Mouse (Mus musculus): ENCODE measurements around the gene Kank3. TPM values are rescaled to one million over a fixed set of nuclear protein-coding genes. Genes with fewer than 3 reads are reported as not detected.

Gene Kank3
- polyA plus RNA-seq, 1 experiment from 2014 or later: 13.7 TPM

DNA sequence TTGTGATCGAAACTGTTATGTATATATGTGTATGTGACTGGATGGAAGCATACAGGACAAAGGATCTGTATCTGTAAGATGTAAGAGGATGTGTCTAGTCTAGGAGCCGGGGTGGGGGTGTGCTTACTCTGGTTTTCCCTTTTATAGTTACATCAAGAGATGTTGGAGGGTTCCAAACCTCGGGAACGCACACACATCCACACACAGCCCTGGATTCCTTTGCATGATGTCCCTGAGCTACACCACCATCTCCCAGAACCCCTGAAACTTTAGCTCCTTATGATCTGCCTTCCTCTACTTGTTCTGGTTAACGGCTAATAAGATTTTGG is 30.4 kb upstream of the Kank3 start:
- no peaks in the 10 kb centered on the region for H3K9me3 ChIP-seq (replicated peaks; ENCODE audit: control insufficient read depth, low read length)
- H3K4me1 ChIP-seq (ENCODE audit: control insufficient read depth, low read depth, low read length): peaks cover 37% of the 10 kb centered on the region
- no peak overlapping the region; the same call in 1 of the 2 replicates for H3K9ac ChIP-seq (ENCODE audit: low read depth, low read length)
- peak overlapping the region; percentile 83 for H3K4me2 ChIP-seq (ENCODE audit: low read depth, low read length)
- H3K36me3 ChIP-seq (ENCODE audit: control insufficient read depth, insufficient read depth): peaks cover 3% of the 10 kb centered on the region; the same call in 1 of the 2 replicates
- no peak for ATAC-seq (ENCODE audit: low read depth)
- WGBS (ENCODE audit: insufficient replicate concordance): 61% methylated on average over 5 of the region's 5 CpGs
- peak overlapping the region; percentile 64 for H3K4me3 ChIP-seq (ENCODE audit: low read depth, low read length)
- no peaks in the 10 kb centered on the region for H3K27me3 ChIP-seq (ENCODE audit: control insufficient read depth, insufficient read depth, low read depth, low read length)
- H3K27ac ChIP-seq (ENCODE audit: low read length): peak overlapping the region; percentile 75

DNA sequence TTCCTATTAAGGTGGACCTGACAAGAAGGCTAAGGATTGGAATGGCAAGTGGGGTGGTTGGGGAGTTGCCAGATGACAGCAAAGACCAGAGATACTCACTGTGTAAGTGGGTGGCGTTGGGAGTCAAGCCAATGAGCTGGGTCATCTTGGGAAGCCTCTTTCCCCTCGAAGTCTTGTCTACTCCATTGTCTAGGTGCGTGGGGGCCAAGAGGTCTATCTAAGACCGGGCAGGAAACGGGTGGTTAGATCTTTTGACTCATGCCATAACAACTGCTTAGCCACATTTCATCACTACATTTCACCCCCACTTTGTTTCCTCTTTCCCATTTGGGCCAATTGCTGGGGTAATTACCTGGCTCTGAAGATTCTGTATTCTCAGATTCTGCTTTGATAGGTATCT is 29.9 kb upstream of the Kank3 start:
- 6% methylated on average over 5 of the region's 5 CpGs for whole genome bisulfite sequencing (ENCODE audit: insufficient replicate concordance)

DNA sequence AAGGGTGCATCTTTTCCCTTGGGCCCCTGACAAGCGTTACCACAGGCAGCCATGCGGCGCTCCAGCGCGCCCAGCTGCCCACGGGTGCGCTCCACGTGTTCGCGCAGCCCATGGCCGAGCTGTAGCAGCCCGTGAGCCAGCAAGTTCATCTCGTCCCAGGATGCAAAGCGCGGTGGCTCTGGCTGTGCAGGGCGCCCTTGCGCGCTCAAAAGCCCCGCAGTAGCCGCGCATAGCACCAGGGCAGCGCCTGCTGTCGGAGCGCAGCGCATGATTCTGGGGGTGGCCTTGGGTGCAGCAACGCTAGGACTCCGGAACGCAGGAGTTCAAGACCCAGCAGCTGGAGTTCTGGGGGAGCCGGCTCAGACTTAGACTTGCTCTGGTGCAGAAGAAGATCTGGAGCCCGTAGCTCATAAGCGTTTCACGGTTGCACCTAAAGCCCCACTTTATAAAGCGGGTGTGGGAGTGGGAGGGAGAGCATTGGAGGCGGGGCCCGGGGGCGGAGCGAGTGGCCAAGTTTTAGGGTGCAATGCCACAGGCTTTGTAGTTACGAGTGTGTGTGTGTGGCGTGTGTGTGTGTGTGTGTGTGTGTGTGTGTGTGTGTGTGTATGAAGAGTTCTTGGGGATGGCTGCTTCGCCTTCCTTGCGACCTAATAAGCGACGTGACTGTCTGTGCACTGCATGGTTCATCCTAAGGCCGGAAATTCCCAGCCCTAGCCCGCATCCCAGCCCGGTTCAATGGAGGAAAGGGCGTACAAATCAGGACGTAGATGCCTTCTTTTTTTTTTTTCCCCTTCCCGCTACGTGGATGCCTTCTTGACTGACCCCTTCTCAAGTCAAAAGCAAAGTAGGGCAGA is 29.0 kb upstream of the Kank3 start, which contains the start of gene Angptl4:
Angptl4 (minus strand) TSS at position 707 of the 854 bp plus-strand sequence.
- H3K9ac ChIP-seq (ENCODE audit: low read depth, low read length): peak within 1 kb of the TSS; percentile 64
- peak within 1 kb of the TSS; percentile 75 for H3K27ac ChIP-seq (ENCODE audit: low read length)
- H3K27me3 ChIP-seq (ENCODE audit: control insufficient read depth, insufficient read depth, low read depth, low read length): no peaks in the 10 kb centered on the region
- H3K9me3 ChIP-seq (replicated peaks; ENCODE audit: control insufficient read depth, low read length): no peaks in the 10 kb centered on the region
- H3K4me1 ChIP-seq (ENCODE audit: control insufficient read depth, low read depth, low read length): peaks cover 37% of the 10 kb centered on the region
- H3K4me2 ChIP-seq (ENCODE audit: low read depth, low read length): peak within 1 kb of the TSS; percentile 83
- WGBS (ENCODE audit: insufficient replicate concordance): under 1% methylated on average over 50 of the region's 50 CpGs
- H3K4me3 ChIP-seq (ENCODE audit: low read depth, low read length): peak within 1 kb of the TSS; percentile 64
- peaks cover 3% of the 10 kb centered on the region; the same call in 1 of the 2 replicates for H3K36me3 ChIP-seq (ENCODE audit: control insufficient read depth, insufficient read depth)
- ATAC-seq (ENCODE audit: low read depth): peak; percentile 74

More for the DNA sequence above, 29.9 kb upstream of the Kank3 start:
- Histone ChIP-seq H3K27me3 (ENCODE audit: control insufficient read depth, insufficient read depth, low read depth, low read length) (no peaks in the 10 kb centered on the region), H3K9ac (ENCODE audit: low read depth, low read length) (peak overlapping the region; percentile 64), H3K4me2 (ENCODE audit: low read depth, low read length) (peak overlapping the region; percentile 83), H3K36me3 (ENCODE audit: control insufficient read depth, insufficient read depth) (peaks cover 3% of the 10 kb centered on the region; the same call in 1 of the 2 replicates), H3K4me1 (ENCODE audit: control insufficient read depth, low read depth, low read length) (peaks cover 37% of the 10 kb centered on the region), H3K27ac (ENCODE audit: low read length) (peak overlapping the region; percentile 75), H3K9me3 (replicated peaks; ENCODE audit: control insufficient read depth, low read length) (no peaks in the 10 kb centered on the region), H3K4me3 (ENCODE audit: low read depth, low read length) (peak overlapping the region; percentile 64)
- no peak for ATAC-seq (ENCODE audit: low read depth)

DNA sequence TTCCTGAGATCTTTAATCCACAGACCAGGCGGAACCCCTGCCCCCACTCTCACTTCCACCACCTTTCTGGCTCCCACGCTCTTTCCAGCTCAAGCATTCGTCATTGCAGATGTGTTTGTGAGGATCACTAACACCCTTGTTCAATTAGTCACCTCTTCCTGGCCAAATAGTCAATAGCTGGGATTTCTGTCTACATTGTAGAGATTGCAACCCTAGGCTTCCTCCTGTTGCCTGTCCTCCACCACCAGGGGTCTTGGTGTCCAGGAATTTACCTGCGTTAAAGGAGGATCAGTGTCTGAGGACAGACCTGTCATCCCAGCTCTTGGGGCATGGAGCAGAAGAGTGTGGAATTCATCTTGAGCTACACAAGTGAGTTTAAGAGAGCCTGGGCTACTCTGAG is 28.3 kb upstream of the Kank3 start:
- no peaks in the 10 kb centered on the region for H3K27me3 ChIP-seq (ENCODE audit: control insufficient read depth, insufficient read depth, low read depth, low read length)
- peaks cover 3% of the 10 kb centered on the region; the same call in 1 of the 2 replicates for H3K36me3 ChIP-seq (ENCODE audit: control insufficient read depth, insufficient read depth)
- ATAC-seq (ENCODE audit: low read depth): no peak
- H3K4me1 ChIP-seq (ENCODE audit: control insufficient read depth, low read depth, low read length): peaks cover 37% of the 10 kb centered on the region
- 38% methylated on average over 4 of the region's 4 CpGs for WGBS (ENCODE audit: insufficient replicate concordance)
- H3K9me3 ChIP-seq (replicated peaks; ENCODE audit: control insufficient read depth, low read length): no peaks in the 10 kb centered on the region
- H3K4me3 ChIP-seq (ENCODE audit: low read depth, low read length): peak overlapping the region; percentile 64
- peak overlapping the region; percentile 83 for H3K4me2 ChIP-seq (ENCODE audit: low read depth, low read length)
- peak overlapping the region; percentile 64; the same call in 1 of the 2 replicates for H3K9ac ChIP-seq (ENCODE audit: low read depth, low read length)
- peak overlapping the region; percentile 16; the same call in 1 of the 2 replicates for H3K27ac ChIP-seq (ENCODE audit: low read length)

DNA sequence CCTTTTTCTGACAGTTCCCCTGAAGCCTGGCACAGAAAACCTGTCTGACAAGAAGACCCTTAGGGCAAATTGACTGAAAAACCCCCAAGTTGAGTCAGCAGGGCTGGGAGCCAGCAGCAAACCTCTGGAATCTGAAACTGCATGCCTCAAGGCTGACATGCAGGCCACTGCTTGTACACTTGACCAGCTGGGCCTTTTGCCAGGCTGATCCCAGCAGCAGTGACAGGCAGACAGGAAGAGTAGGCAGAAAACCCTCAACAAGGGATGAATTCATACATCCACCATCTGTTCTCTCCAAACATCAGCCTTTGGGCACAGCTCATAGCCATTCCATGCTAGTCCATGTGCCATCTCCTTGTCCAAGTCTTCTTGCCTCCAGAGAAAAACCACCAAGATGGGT is 26.9 kb upstream of the Kank3 start:
- Histone ChIP-seq H3K4me2 (ENCODE audit: low read depth, low read length) (no peak overlapping the region), H3K4me1 (ENCODE audit: control insufficient read depth, low read depth, low read length) (peaks cover 35% of the 10 kb centered on the region), H3K27ac (ENCODE audit: low read length) (no peak overlapping the region), H3K36me3 (ENCODE audit: control insufficient read depth, insufficient read depth) (peaks cover under 1% of the 10 kb centered on the region; the same call in 1 of the 2 replicates), H3K27me3 (ENCODE audit: control insufficient read depth, insufficient read depth, low read depth, low read length) (no peaks in the 10 kb centered on the region), H3K9me3 (replicated peaks; ENCODE audit: control insufficient read depth, low read length) (no peaks in the 10 kb centered on the region), H3K9ac (ENCODE audit: low read depth, low read length) (no peak overlapping the region), H3K4me3 (ENCODE audit: low read depth, low read length) (no peak overlapping the region)
- no peak for ATAC-seq (ENCODE audit: low read depth)

DNA sequence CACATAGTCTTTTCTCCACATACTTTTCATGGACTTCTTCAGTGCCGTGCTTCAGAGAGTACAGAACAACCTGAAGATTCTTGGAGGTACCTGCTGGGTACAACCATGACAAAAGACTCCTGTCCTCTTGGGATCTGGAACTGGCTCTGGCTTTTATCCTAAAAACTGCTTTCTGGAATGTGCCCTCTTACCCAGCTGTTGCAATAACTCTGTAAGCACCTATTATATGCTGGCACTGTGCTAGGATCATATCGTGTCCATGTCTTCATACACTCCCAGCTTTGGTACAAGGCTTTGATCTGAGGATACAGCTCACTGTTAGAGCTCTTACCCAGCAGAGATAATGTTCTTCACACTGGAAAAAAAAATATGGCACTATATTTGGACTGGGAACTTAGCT is 25.4 kb upstream of the Kank3 start:
- no peaks in the 10 kb centered on the region for H3K9me3 ChIP-seq (replicated peaks; ENCODE audit: control insufficient read depth, low read length)
- no peaks in the 10 kb centered on the region for H3K36me3 ChIP-seq (ENCODE audit: control insufficient read depth, insufficient read depth)
- no peak for ATAC-seq (ENCODE audit: low read depth)
- no peak overlapping the region for H3K27ac ChIP-seq (ENCODE audit: low read length)
- no peaks in the 10 kb centered on the region for H3K27me3 ChIP-seq (ENCODE audit: control insufficient read depth, insufficient read depth, low read depth, low read length)
- no peak overlapping the region for H3K9ac ChIP-seq (ENCODE audit: low read depth, low read length)
- H3K4me1 ChIP-seq (ENCODE audit: control insufficient read depth, low read depth, low read length): peaks cover 25% of the 10 kb centered on the region
- no peak overlapping the region for H3K4me3 ChIP-seq (ENCODE audit: low read depth, low read length)
- H3K4me2 ChIP-seq (ENCODE audit: low read depth, low read length): no peak overlapping the region
- WGBS (ENCODE audit: insufficient replicate concordance): 65% methylated on average over 2 of the region's 2 CpGs

DNA sequence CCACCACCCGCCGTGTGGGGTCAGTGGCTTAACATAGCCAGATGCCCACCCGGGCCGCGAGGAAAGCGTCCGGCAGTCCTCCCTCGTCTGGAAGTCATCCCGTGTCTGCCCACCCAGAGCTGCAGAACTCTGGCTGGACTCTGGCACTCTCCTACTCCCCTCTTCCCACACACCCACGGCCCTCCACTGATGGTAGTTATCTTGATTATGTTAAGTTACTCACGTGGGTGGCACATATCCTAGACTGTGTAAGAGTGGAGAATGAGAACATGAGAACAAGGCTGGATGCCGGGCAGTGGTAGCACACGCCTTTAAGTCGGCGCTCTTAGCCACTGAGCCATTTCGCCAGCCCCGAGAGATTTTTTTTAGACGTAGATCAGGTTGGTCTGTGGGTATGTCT is 23.9 kb upstream of the Kank3 start:
- no peaks in the 10 kb centered on the region for H3K36me3 ChIP-seq (ENCODE audit: control insufficient read depth, insufficient read depth)
- 71% methylated on average over 18 of the region's 18 CpGs for WGBS (ENCODE audit: insufficient replicate concordance)
- H3K9ac ChIP-seq (ENCODE audit: low read depth, low read length): no peak overlapping the region
- H3K27me3 ChIP-seq (ENCODE audit: control insufficient read depth, insufficient read depth, low read depth, low read length): no peaks in the 10 kb centered on the region
- H3K27ac ChIP-seq (ENCODE audit: low read length): no peak overlapping the region
- H3K4me3 ChIP-seq (ENCODE audit: low read depth, low read length): no peak overlapping the region
- H3K9me3 ChIP-seq (replicated peaks; ENCODE audit: control insufficient read depth, low read length): no peaks in the 10 kb centered on the region
- peaks cover 11% of the 10 kb centered on the region for H3K4me1 ChIP-seq (ENCODE audit: control insufficient read depth, low read depth, low read length)
- no peak overlapping the region for H3K4me2 ChIP-seq (ENCODE audit: low read depth, low read length)
- no peak for ATAC-seq (ENCODE audit: low read depth)

DNA sequence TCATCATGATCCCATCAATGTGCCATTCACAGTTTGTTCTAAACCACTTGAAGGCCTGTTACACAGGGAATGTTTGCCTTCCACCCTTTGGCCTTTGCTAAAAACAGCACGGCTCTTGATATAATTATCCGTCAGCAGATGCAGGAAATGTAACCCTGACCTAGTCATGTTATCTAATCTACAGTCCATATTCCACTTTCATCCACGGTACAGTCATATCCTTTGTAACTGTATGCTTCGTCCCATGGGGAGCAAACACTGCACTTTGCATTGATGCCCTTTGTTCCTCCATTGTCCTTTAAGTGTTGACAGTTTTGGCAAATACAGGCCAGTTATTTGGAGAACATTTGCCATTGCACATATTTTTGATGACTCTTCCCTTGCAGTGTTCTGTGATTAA is 21.6 kb upstream of the Kank3 start:
- ATAC-seq (ENCODE audit: low read depth): peak; percentile 69
- 19% methylated on average over 4 of the region's 4 CpGs for WGBS (ENCODE audit: insufficient replicate concordance)
- H3K9me3 ChIP-seq (replicated peaks; ENCODE audit: control insufficient read depth, low read length): no peaks in the 10 kb centered on the region
- no peaks in the 10 kb centered on the region; the same call in 1 of the 2 replicates for H3K4me1 ChIP-seq (ENCODE audit: control insufficient read depth, low read depth, low read length)
- no peak overlapping the region for H3K4me2 ChIP-seq (ENCODE audit: low read depth, low read length)
- H3K9ac ChIP-seq (ENCODE audit: low read depth, low read length): no peak overlapping the region
- H3K36me3 ChIP-seq (ENCODE audit: control insufficient read depth, insufficient read depth): no peaks in the 10 kb centered on the region
- H3K27me3 ChIP-seq (ENCODE audit: control insufficient read depth, insufficient read depth, low read depth, low read length): no peaks in the 10 kb centered on the region; the same call in 1 of the 2 replicates
- no peak overlapping the region for H3K27ac ChIP-seq (ENCODE audit: low read length)
- H3K4me3 ChIP-seq (ENCODE audit: low read depth, low read length): no peak overlapping the region

DNA sequence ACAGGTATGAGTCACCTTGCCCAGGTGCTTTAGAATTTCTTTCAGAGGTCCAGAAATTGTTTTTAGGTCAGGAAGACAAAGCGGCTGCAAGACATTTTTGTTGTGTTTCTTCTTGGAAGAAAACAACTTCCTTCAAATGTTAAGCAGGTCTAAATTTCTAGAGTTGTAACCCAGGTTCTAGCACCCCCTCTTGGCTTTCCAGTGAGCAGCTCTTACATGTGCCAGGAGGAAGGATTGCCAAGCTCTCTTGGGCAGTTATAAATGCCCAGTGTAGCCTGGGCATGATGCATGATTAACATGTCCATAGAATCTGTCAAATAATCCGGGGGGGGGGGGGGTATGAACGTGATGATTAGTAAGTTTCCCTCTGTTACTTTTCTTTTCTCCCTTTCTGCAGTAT is 12.0 kb upstream of the Kank3 start:
- H3K9me3 ChIP-seq (replicated peaks; ENCODE audit: control insufficient read depth, low read length): no peaks in the 10 kb centered on the region
- WGBS (ENCODE audit: insufficient replicate concordance): 37% methylated on average over 3 of the region's 3 CpGs
- no peak overlapping the region for H3K27ac ChIP-seq (ENCODE audit: low read length)
- ATAC-seq (ENCODE audit: low read depth): no peak
- no peaks in the 10 kb centered on the region for H3K36me3 ChIP-seq (ENCODE audit: control insufficient read depth, insufficient read depth)
- no peak overlapping the region for H3K4me3 ChIP-seq (ENCODE audit: low read depth, low read length)
- no peak overlapping the region for H3K9ac ChIP-seq (ENCODE audit: low read depth, low read length)
- peaks cover 2% of the 10 kb centered on the region; the same call in 1 of the 2 replicates for H3K4me1 ChIP-seq (ENCODE audit: control insufficient read depth, low read depth, low read length)
- no peak overlapping the region for H3K4me2 ChIP-seq (ENCODE audit: low read depth, low read length)
- no peaks in the 10 kb centered on the region for H3K27me3 ChIP-seq (ENCODE audit: control insufficient read depth, insufficient read depth, low read depth, low read length)

Measured in liver, embryonic 16.5 days (tissue).